Mouse (Mus musculus) megakaryocyte, embryonic 14.5 days (primary cell): Measurements from ENCODE around the gene A630001G21Rik. TPM values are rescaled to one million over a fixed set of nuclear protein-coding genes. Genes with fewer than 3 reads are reported as not detected.

Source experiments
- H3K27me3 ChIP-seq: replicated peaks from 2 replicates; pipeline ENCODE3; 2012; ENCODE audit warnings: inconsistent platforms
- H3K36me3 ChIP-seq: replicated peaks from 2 replicates; pipeline ENCODE3; 2012; ENCODE audit warnings: low read length, inconsistent platforms, mixed read lengths
- H3K4me1 ChIP-seq: 2 replicates; pipeline ENCODE4 v1.6.1; 2012; ENCODE audit warnings: inconsistent platforms
- H3K4me3 ChIP-seq: replicated peaks from 2 replicates; pipeline ENCODE3; 2012; ENCODE audit warnings: moderate library complexity, mild to moderate bottlenecking, inconsistent platforms
- H3K9me3 ChIP-seq: 2 replicates; pipeline ENCODE4 v1.6.1; 2012; ENCODE audit warnings: inconsistent platforms
- FLI1 ChIP-seq: IDR thresholded peaks from 2 replicates; pipeline ENCODE4 v1.6.1; 2012; ENCODE audit warnings: low read length, inconsistent platforms, mixed read lengths
- GATA1 ChIP-seq: IDR thresholded peaks from 3 replicates; pipeline ENCODE4 v1.6.1; 2012; ENCODE audit warnings: mixed read lengths, low read length, inconsistent platforms, borderline replicate concordance
- polyA plus RNA-seq: library from polyadenylated mRNA; stranded (reverse); fragments of >175 nt; gene quantifications from 2 replicates; pipeline ENCODE4 v1.2.3, GENCODE M21; 2012; ENCODE audit warnings: low replicate concordance; ENCODE audit not compliant: insufficient read depth

The A630001G21Rik gene
- polyA plus RNA-seq, 1 experiment, result 5.2 TPM

GRCm38 (mm10) chr1:85802517-85802916, 24.1 kb upstream of the A630001G21Rik start:
- TF ChIP-seq GATA1, result no peak
- no peak for TF ChIP-seq FLI1
- Histone ChIP-seq H3K9me3 (no peaks in the 10 kb centered on the region), H3K27me3 (no peaks in the 10 kb centered on the region), H3K36me3 (peaks cover 45% of the 10 kb centered on the region), H3K4me1 (peaks cover 59% of the 10 kb centered on the region), H3K4me3 (no peak overlapping the region)

GRCm38 (mm10) chr1:85799776-85800175, 21.3 kb upstream of the A630001G21Rik start:
- Histone ChIP-seq H3K9me3 (no peaks in the 10 kb centered on the region), H3K4me3 (no peak overlapping the region), H3K36me3 (peaks cover 48% of the 10 kb centered on the region), H3K27me3 (no peaks in the 10 kb centered on the region), H3K4me1 (peaks cover 61% of the 10 kb centered on the region)
- TF ChIP-seq GATA1 (no peak), FLI1 (no peak)

GRCm38 (mm10) chr1:85795196-85795595, 16.8 kb upstream of the A630001G21Rik start:
- Histone ChIP-seq H3K9me3 (no peaks in the 10 kb centered on the region), H3K4me3 (peak overlapping the region; percentile 98), H3K36me3 (peaks cover 28% of the 10 kb centered on the region), H3K27me3 (no peaks in the 10 kb centered on the region), H3K4me1 (peaks cover 64% of the 10 kb centered on the region)
- TF ChIP-seq GATA1, result no peak
- no peak for TF ChIP-seq FLI1

GRCm38 (mm10) chr1:85794106-85794771, 15.8 kb upstream of the A630001G21Rik start:
- TF ChIP-seq FLI1 (no peak), GATA1 (no peak)

GRCm38 (mm10) chr1:85793208-85794105, 15.0 kb upstream of the A630001G21Rik start, which contains the start of gene Cab39:
Gene Cab39, plus strand, starts transcription at chr1:85793441.
- no peak for TF ChIP-seq FLI1
- no peak for TF ChIP-seq GATA1
- H3K36me3 ChIP-seq, result peaks cover 26% of the 10 kb centered on the region

More at GRCm38 (mm10) chr1:85794106-85794771, 15.8 kb upstream of the A630001G21Rik start:
- H3K36me3 ChIP-seq, result peaks cover 28% of the 10 kb centered on the region
- no peaks in the 10 kb centered on the region for H3K27me3 ChIP-seq
- no peaks in the 10 kb centered on the region for H3K9me3 ChIP-seq
- H3K4me3 ChIP-seq, result peak overlapping the region; percentile 98
- H3K4me1 ChIP-seq, result peaks cover 61% of the 10 kb centered on the region

GRCm38 (mm10) chr1:85791476-85791875, 13.0 kb upstream of the A630001G21Rik start:
- peaks cover 9% of the 10 kb centered on the region for H3K36me3 ChIP-seq
- no peaks in the 10 kb centered on the region for H3K27me3 ChIP-seq
- TF ChIP-seq FLI1 (no peak), GATA1 (no peak)
- H3K4me1 ChIP-seq, result peaks cover 35% of the 10 kb centered on the region
- no peaks in the 10 kb centered on the region for H3K9me3 ChIP-seq
- H3K4me3 ChIP-seq, result no peak overlapping the region

More at GRCm38 (mm10) chr1:85793208-85794105, 15.0 kb upstream of the A630001G21Rik start, which contains the start of gene Cab39:
- Histone ChIP-seq H3K9me3 (no peaks in the 10 kb centered on the region), H3K4me3 (peak within 1 kb of the TSS; percentile 98), H3K4me1 (peaks cover 53% of the 10 kb centered on the region), H3K27me3 (no peaks in the 10 kb centered on the region)

GRCm38 (mm10) chr1:85790565-85790964, 12.1 kb upstream of the A630001G21Rik start:
- TF ChIP-seq FLI1 (no peak), GATA1 (no peak)
- H3K4me1 ChIP-seq, result peaks cover 29% of the 10 kb centered on the region
- no peaks in the 10 kb centered on the region for H3K9me3 ChIP-seq
- no peaks in the 10 kb centered on the region for H3K36me3 ChIP-seq
- H3K27me3 ChIP-seq, result no peaks in the 10 kb centered on the region
- H3K4me3 ChIP-seq, result no peak overlapping the region

GRCm38 (mm10) chr1:85779428-85780180, 1.2 kb upstream of the A630001G21Rik start:
- Histone ChIP-seq H3K9me3 (no peaks in the 10 kb centered on the region), H3K4me3 (no peak overlapping the region), H3K27me3 (peaks cover 6% of the 10 kb centered on the region), H3K4me1 (peaks cover 31% of the 10 kb centered on the region), H3K36me3 (no peaks in the 10 kb centered on the region)
- TF ChIP-seq GATA1 (no peak), FLI1 (no peak)

- Histone ChIP-seq H3K27me3 (peaks cover 6% of the 10 kb centered on the region), H3K4me3 (no peak overlapping the region), H3K36me3 (no peaks in the 10 kb centered on the region), H3K4me1 (peaks cover 31% of the 10 kb centered on the region), H3K9me3 (no peaks in the 10 kb centered on the region)
- TF ChIP-seq GATA1 (no peak), FLI1 (no peak)
These were observed 569 bp upstream of the A630001G21Rik start for GRCm38 (mm10) chr1:85779012-85779411.
